Mouse (Mus musculus): ENCODE measurements around the gene Apobec2. TPM values are rescaled to one million over a fixed set of nuclear protein-coding genes. Genes with fewer than 3 reads are reported as not detected.

Apobec2 gene
- polyA plus RNA-seq, 1 experiment from 2014 or later: 8.2 TPM

DNA sequence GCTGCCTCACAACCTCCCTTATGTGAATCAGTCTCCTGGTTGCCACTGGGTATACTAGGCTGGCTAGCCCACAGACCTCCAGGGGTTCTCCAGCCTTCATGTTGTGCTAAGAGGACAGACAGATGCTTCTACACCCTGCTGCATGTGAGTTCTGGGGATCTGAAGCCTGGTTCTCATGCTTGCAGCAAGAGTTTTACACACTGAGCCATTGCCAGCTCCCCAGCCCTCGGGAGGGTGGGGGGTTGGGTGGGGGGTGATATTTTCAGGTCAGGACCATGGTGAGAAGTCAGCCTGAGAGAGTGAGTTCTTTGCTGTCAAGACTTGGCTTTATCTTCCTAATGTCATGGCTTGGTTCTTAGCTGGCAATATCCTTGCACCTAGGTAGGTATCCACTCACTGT, 13.9 kb downstream of the Apobec2 start:
- peaks cover 48% of the 10 kb centered on the region for H3K36me3 ChIP-seq
- no peaks in the 10 kb centered on the region for H3K27me3 ChIP-seq
- no peak overlapping the region for H3K4me3 ChIP-seq (replicated peaks)
- H3K9ac ChIP-seq (replicated peaks): no peak overlapping the region
- no peak overlapping the region for H3K27ac ChIP-seq
- no peaks in the 10 kb centered on the region for H3K9me3 ChIP-seq
- ATAC-seq (ENCODE audit: insufficient number of reproducible peaks, insufficient read depth, low FRiP score, low TSS enrichment, low read depth): no peak
- H3K4me2 ChIP-seq: no peak overlapping the region
- no peaks in the 10 kb centered on the region for H3K4me1 ChIP-seq (replicated peaks)
- WGBS: 88% methylated on average over 1 of the region's 1 CpGs

DNA sequence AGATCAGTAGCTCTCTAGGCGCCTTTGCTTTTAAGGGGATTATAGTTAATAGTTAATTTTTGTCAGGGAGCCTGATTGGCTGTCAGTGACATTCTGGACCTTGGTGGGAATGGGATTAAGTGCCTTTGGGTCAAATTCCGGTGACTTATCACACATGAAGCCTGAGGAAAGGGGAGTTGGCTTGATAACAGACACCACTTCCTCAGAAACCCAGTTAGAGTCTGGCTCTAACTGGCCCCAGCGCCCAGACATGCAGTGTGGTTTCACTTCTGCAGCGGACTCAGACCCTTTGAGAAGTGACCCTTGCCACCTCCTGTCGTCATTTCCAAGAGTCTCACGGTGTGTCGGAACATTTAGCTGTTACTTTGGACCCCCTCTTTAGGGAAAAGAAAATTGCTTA, 14.6 kb downstream of the Apobec2 start:
- no peak for ATAC-seq (ENCODE audit: insufficient number of reproducible peaks, insufficient read depth, low FRiP score, low TSS enrichment, low read depth)
- H3K27me3 ChIP-seq: no peaks in the 10 kb centered on the region
- no peaks in the 10 kb centered on the region for H3K9me3 ChIP-seq
- 82% methylated on average over 7 of the region's 7 CpGs for WGBS
- H3K27ac ChIP-seq: no peak overlapping the region
- no peak overlapping the region for H3K4me2 ChIP-seq
- H3K36me3 ChIP-seq: peaks cover 53% of the 10 kb centered on the region
- H3K9ac ChIP-seq (replicated peaks): no peak overlapping the region
- H3K4me1 ChIP-seq (replicated peaks): no peaks in the 10 kb centered on the region
- H3K4me3 ChIP-seq (replicated peaks): no peak overlapping the region

DNA sequence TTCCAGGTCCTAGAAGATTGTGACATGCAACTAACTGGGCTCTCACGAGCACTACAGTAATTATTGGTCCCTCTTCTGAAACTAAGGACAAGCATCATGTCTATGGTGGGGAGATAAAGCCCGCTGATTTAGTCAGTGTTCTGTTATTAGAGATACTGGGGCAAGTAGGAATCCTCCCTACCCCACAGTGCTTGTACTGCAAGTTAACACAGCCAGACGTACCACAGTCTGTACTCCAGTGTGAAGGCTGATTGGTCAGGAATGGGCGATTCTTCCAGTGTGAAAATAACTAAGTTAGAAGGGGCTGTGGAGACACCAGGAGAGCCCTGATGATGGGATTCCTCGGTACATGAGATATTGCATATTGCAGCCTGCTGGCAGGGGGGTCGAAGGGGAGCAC, 15.2 kb downstream of the Apobec2 start:
- H3K27me3 ChIP-seq: no peaks in the 10 kb centered on the region
- no peak overlapping the region for H3K4me2 ChIP-seq
- no peaks in the 10 kb centered on the region for H3K9me3 ChIP-seq
- no peak overlapping the region for H3K9ac ChIP-seq (replicated peaks)
- no peak for ATAC-seq (ENCODE audit: insufficient number of reproducible peaks, insufficient read depth, low FRiP score, low TSS enrichment, low read depth)
- H3K4me1 ChIP-seq (replicated peaks): no peaks in the 10 kb centered on the region
- no peak overlapping the region for H3K4me3 ChIP-seq (replicated peaks)
- H3K36me3 ChIP-seq: peaks cover 57% of the 10 kb centered on the region
- WGBS: 89% methylated on average over 6 of the region's 6 CpGs
- no peak overlapping the region for H3K27ac ChIP-seq

DNA sequence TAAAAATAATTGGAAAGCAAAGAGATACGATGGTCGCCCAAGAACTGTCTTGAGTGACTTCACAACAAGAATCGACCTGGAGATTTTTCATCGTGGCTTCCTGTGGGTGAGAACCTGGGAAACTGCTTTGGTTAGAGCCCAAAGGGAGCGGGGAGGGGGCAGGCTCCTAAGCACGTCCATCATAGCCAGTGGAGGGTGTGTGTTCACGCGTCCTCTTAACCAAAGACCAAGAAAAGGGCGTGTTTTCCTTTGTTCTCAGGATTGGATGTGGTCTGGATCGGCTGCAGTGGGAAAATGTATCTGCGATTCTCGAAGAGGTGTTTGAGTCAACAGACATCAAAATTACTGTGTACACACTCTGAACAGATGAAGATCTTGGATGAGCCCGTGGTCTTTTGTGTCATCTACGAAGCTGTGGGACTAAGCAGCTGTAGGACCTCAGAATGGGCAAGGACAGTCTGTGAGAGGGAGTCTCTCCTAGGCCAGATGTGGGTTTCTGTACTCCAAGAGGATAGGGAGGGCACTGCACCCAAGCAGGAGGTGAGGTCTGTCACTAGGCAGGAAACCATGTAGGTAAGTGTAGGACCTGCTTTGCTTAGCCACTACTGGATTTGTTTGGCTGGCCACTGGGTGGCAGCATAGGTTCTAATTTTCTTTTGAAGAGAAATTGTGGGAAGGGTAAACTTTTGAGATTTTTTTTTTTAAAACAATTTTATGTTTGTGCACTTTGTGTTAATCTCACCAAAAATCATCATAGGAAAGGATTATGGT, 16.1 kb downstream of the Apobec2 start:
- H3K4me2 ChIP-seq: no peak overlapping the region
- WGBS: 90% methylated on average over 14 of the region's 14 CpGs

DNA sequence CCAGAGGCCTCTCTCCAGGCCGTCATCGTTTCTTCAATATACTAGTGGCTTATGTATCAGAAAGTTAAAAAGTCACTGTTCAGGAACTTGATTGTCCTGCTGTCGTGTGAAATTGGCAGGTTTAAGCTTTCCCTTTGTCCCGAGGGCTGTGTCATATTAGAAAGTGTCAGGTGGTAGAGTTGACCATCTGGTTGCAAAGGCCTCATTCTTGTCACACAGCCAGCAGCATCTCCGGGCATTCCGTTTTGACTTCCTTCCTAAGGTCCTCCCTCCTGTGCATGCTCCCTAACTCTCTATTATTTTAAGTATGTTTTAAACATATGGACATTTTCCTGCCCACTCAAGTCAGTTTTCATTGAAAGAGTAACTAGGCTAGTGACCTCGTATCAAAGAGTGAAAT, 16.7 kb downstream of the Apobec2 start:
- no peak for ATAC-seq (ENCODE audit: insufficient number of reproducible peaks, insufficient read depth, low FRiP score, low TSS enrichment, low read depth)
- Histone ChIP-seq H3K4me1 (replicated peaks) (peaks cover 5% of the 10 kb centered on the region), H3K27me3 (no peaks in the 10 kb centered on the region), H3K9me3 (no peaks in the 10 kb centered on the region), H3K27ac (0 out of 2 replicates have a peak overlapping the region, but pooled peaks have one; percentile 3), H3K4me2 (no peak overlapping the region), H3K36me3 (peaks cover 61% of the 10 kb centered on the region), H3K4me3 (replicated peaks) (no peak overlapping the region), H3K9ac (replicated peaks) (no peak overlapping the region)
- 83% methylated on average over 7 of the region's 7 CpGs for WGBS

More for the DNA sequence above, 16.1 kb downstream of the Apobec2 start:
- no peaks in the 10 kb centered on the region for H3K27me3 ChIP-seq
- ATAC-seq (ENCODE audit: insufficient number of reproducible peaks, insufficient read depth, low FRiP score, low TSS enrichment, low read depth): peak; percentile 44; the same call in 1 of the 2 replicates
- H3K27ac ChIP-seq: 0 out of 2 replicates have a peak overlapping the region, but pooled peaks have one; percentile 41
- no peak overlapping the region for H3K4me3 ChIP-seq (replicated peaks)
- no peak overlapping the region for H3K9ac ChIP-seq (replicated peaks)
- H3K4me1 ChIP-seq (replicated peaks): no peaks in the 10 kb centered on the region
- H3K9me3 ChIP-seq: no peaks in the 10 kb centered on the region
- peaks cover 61% of the 10 kb centered on the region for H3K36me3 ChIP-seq

DNA sequence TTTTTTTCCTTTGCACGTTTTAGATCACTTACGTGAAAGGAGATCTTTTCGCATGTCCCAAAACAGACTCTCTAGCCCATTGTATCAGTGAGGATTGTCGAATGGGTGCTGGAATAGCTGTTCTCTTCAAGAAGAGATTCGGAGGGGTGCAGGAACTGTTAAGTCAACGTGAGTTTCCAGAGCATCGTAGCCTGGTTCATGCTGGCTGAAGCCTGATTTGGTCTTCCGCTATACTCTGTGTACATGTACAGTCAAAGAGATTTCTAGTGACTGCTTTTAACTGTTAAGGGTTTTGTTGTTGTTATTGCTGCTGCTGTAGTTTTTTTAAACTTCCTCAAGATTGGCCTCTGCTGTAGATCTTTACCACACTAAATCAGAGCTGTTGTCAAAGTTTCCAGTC, 21.5 kb downstream of the Apobec2 start:
- H3K4me3 ChIP-seq (replicated peaks): peak overlapping the region; percentile 84
- H3K36me3 ChIP-seq: peaks cover 37% of the 10 kb centered on the region
- no peaks in the 10 kb centered on the region for H3K9me3 ChIP-seq
- H3K27ac ChIP-seq: peak overlapping the region; percentile 100; the same call in 1 of the 2 replicates
- peak overlapping the region; percentile 89 for H3K9ac ChIP-seq (replicated peaks)
- no peak for ATAC-seq (ENCODE audit: insufficient number of reproducible peaks, insufficient read depth, low FRiP score, low TSS enrichment, low read depth)
- H3K4me2 ChIP-seq: peak overlapping the region; percentile 67
- peaks cover 16% of the 10 kb centered on the region for H3K4me1 ChIP-seq (replicated peaks)
- H3K27me3 ChIP-seq: no peaks in the 10 kb centered on the region
- 63% methylated on average over 8 of the region's 8 CpGs for WGBS

DNA sequence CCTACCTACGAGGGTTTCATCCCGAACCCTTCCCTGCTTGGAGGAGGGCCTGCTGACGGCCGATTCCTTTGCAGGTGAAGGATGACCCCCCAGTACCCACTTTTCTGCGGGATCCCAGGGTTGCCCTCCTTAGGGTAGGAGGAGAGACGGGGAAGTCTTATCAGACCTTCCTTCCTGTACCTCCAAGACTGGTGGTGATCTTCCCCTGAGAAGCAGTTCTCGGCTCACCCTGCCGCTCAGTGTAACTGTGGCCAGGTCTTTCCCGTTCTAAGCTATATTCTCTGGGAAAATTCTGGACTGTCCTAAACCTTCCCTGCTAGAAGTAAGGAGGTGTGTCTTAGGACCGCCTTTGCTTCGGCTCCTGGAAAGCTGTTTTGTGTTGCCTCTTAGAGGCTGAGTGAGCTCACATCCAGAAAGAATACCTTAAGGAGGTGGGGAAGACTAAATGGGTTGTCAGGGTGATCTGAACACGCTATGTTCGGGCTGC, 22.4 kb downstream of the Apobec2 start:
- Histone ChIP-seq H3K4me1 (replicated peaks) (peaks cover 16% of the 10 kb centered on the region), H3K4me3 (replicated peaks) (peak overlapping the region; percentile 84), H3K36me3 (peaks cover 28% of the 10 kb centered on the region), H3K9me3 (no peaks in the 10 kb centered on the region), H3K27me3 (no peaks in the 10 kb centered on the region), H3K9ac (replicated peaks) (peak overlapping the region; percentile 89), H3K4me2 (peak overlapping the region; percentile 67), H3K27ac (peak overlapping the region; percentile 100)
- under 1% methylated on average over 13 of the region's 13 CpGs for WGBS
- ATAC-seq (ENCODE audit: insufficient number of reproducible peaks, insufficient read depth, low FRiP score, low TSS enrichment, low read depth): peak; percentile 4; the same call in 1 of the 2 replicates

DNA sequence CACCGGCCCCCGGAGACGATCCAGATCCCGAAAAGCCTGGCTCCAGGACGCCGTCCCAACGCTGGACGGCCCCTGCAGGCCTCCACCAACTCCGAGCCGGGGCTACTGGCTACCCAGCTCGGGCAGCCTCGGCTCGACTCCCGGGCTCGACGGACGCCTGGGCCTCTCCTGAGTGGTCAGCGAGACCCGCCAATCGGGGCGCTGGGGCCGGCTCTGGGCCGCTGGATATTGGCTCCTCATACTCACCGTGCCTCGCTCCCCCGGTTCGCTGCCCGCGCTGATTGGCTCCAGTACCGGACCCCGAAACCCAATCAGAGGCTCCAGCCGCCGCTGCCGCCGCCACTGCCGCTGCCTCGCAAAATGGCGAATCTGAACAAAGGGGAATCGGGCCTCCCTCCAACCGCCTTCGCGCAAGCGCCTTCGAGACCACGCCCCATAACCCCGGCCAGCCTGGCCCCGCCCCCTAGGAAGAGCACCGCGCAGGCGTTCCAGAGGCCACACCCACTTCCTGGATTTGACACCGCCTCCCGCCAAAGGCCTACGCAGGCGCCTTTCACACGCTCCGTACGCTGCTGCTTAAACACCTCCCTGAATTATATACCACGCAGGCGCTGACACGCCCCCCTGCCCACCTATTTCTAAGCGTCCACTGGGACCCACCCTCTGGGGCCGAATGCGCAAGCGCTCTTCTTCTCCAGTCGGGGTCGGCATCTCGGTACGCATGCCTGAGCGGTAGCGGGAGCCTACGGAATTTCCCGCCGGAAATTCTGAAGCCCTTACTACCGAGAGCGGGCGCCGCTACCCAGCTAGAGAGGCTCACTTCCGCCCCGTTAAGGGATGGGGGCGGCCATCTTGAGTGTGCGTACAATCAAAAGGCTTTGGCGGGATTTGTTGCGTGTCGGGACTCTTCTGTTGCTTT, 23.1 kb downstream of the Apobec2 start, which contains the start of the genes Nfya and Oard1:
TSS of gene Nfya (minus strand) at position 527 of the 919 bp plus-strand sequence.
TSS of gene Oard1 (plus strand) at position 635 of the 919 bp plus-strand sequence.
- no peaks in the 10 kb centered on the region for H3K27me3 ChIP-seq
- H3K27ac ChIP-seq: peak within 1 kb of the TSS; percentile 100
- ATAC-seq (ENCODE audit: insufficient number of reproducible peaks, insufficient read depth, low FRiP score, low TSS enrichment, low read depth): peak; percentile 97
- peaks cover 21% of the 10 kb centered on the region for H3K36me3 ChIP-seq
- peaks cover 16% of the 10 kb centered on the region for H3K4me1 ChIP-seq (replicated peaks)
- H3K9ac ChIP-seq (replicated peaks): peak within 1 kb of the TSS; percentile 99
- peak within 1 kb of the TSS; percentile 84 for H3K4me3 ChIP-seq (replicated peaks)
- under 1% methylated on average over 84 of the region's 84 CpGs for WGBS
- no peaks in the 10 kb centered on the region for H3K9me3 ChIP-seq
- H3K4me2 ChIP-seq: peak within 1 kb of the TSS; percentile 76

DNA sequence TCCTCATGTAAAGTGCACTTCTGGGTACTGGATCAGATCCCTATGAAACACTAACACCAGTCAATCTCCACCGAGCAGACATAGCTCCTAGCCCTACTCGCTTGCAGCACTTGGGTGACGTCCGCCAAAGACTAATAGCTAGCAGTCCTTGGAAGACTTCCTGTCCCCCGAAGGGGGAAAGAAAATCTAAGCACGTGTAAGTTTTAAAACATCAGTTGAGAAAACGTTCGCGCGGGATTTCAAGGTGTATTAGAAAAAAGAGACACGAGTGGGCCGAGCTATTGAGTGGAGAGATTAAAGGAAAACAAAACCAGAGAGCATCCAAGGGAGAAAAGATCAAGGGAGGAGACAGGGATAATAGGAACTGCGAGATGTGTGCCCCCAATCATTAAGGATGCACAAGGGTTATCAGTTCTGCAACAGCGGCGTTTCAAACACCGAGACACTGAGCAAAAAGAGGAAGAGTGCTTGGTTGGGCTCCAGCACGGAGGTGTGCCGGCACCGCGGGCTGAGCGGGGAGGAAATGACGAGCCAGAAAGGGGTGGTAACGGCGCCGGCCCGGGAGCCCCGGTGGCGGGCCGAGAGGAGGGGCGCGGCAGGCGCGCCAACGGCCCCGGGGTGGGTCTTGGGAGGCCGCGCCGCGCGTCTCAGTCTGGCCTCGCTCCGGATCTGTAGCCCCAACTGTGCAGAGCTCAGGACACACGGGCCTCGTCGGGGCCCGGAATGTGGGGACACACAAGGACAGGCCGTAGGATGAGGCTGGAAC, 24.0 kb downstream of the Apobec2 start:
- Histone ChIP-seq H3K4me2 (peak overlapping the region; percentile 76), H3K27ac (peak overlapping the region; percentile 100), H3K27me3 (no peaks in the 10 kb centered on the region), H3K36me3 (peaks cover 17% of the 10 kb centered on the region), H3K9ac (replicated peaks) (peak overlapping the region; percentile 99), H3K4me1 (replicated peaks) (peaks cover 20% of the 10 kb centered on the region), H3K4me3 (replicated peaks) (peak overlapping the region; percentile 84), H3K9me3 (no peaks in the 10 kb centered on the region)
- WGBS: under 1% methylated on average over 47 of the region's 47 CpGs
- peak; percentile 41 for ATAC-seq (ENCODE audit: insufficient number of reproducible peaks, insufficient read depth, low FRiP score, low TSS enrichment, low read depth)

DNA sequence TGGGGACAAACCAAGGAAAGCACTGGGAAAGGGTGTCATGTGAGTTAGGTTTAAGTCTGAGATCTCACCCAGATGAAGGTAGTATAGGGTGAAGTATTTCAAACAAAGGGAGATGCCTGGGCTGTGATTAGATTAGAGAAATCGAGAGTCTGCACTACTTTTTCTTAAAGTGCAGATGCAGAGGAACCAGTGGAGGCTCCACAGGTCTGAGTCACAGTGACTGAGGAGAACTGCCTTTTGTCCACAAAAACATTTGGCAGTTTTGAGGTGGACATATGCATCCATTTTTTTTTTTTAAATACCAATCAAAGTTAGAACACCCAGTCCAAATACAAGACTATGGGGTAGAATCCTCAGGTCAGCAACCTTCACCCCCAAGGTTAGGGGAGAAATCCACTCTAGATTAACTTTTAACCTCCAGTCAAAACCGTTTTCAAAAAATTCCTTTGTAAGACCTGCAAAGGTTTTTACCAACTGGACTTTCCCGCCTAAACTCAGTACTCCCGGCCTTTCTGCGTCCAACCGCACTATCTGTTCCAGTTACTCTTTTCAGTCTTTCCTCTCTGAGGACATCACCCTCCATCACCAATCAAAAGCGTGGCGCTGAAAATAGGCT, 24.7 kb downstream of the Apobec2 start:
- H3K9ac ChIP-seq (replicated peaks): peak overlapping the region; percentile 99
- H3K27me3 ChIP-seq: no peaks in the 10 kb centered on the region
- H3K4me3 ChIP-seq (replicated peaks): peak overlapping the region; percentile 84
- H3K4me1 ChIP-seq (replicated peaks): peaks cover 20% of the 10 kb centered on the region
- no peak for ATAC-seq (ENCODE audit: insufficient number of reproducible peaks, insufficient read depth, low FRiP score, low TSS enrichment, low read depth)
- peaks cover 12% of the 10 kb centered on the region for H3K36me3 ChIP-seq
- no peaks in the 10 kb centered on the region for H3K9me3 ChIP-seq
- peak overlapping the region; percentile 76 for H3K4me2 ChIP-seq
- WGBS: 12% methylated on average over 8 of the region's 8 CpGs
- peak overlapping the region; percentile 100 for H3K27ac ChIP-seq
